Mouse (Mus musculus) 416B (cell line): ENCODE measurements around the gene Rybp.
A peak's percentile ranks its signal among the peaks of the same experiment; 100 is the strongest.

Source experiments
- DNase-seq: peaks from one replicate; pipeline ENCODE4 v3.0.0; 2011; ENCODE audit warnings: low read depth

Rybp gene

GRCm38 (mm10) chr6:100287334-100288015 lies at the start of gene Rybp:
Gene Rybp, minus strand, starts transcription at chr6:100287485.
- DNase-seq = peak; percentile 88

GRCm38 (mm10) chr6:100336591-100337148 lies 49.4 kb upstream of the Rybp start:
- no peak for DNase-seq

- DNase-seq = peak; percentile 23
Measured at GRCm38 (mm10) chr6:100335506-100336144, 48.3 kb upstream of the Rybp start.

- no peak for DNase-seq
Measured at GRCm38 (mm10) chr6:100333745-100334144, 46.5 kb upstream of the Rybp start.

- no peak for DNase-seq
Measured at GRCm38 (mm10) chr6:100332479-100332878, 45.2 kb upstream of the Rybp start.

- peak; percentile 79 for DNase-seq
Measured at GRCm38 (mm10) chr6:100331582-100331981, 44.3 kb upstream of the Rybp start.

- peak; percentile 32 for DNase-seq
Measured at GRCm38 (mm10) chr6:100331055-100331454, 43.8 kb upstream of the Rybp start.

GRCm38 (mm10) chr6:100329542-100329941 lies 42.3 kb upstream of the Rybp start:
- no peak for DNase-seq

- DNase-seq = peak; percentile 46
Measured at GRCm38 (mm10) chr6:100327050-100327449, 39.8 kb upstream of the Rybp start.

- peak; percentile 67 for DNase-seq
Measured at GRCm38 (mm10) chr6:100323756-100324430, 36.6 kb upstream of the Rybp start.

GRCm38 (mm10) chr6:100322561-100322960 lies 35.3 kb upstream of the Rybp start:
- no peak for DNase-seq

- no peak for DNase-seq
Measured at GRCm38 (mm10) chr6:100322145-100322544, 34.9 kb upstream of the Rybp start.

GRCm38 (mm10) chr6:100314201-100314600 lies 26.9 kb upstream of the Rybp start:
- DNase-seq = peak; percentile 87

- DNase-seq = peak; percentile 78
Measured at GRCm38 (mm10) chr6:100311167-100311566, 23.9 kb upstream of the Rybp start.

GRCm38 (mm10) chr6:100304831-100305230 lies 17.5 kb upstream of the Rybp start:
- DNase-seq = no peak

GRCm38 (mm10) chr6:100301410-100302108 lies 14.3 kb upstream of the Rybp start:
- DNase-seq = no peak

GRCm38 (mm10) chr6:100300831-100301230 lies 13.5 kb upstream of the Rybp start:
- DNase-seq = no peak

- DNase-seq = peak; percentile 62
Measured at GRCm38 (mm10) chr6:100298945-100299344, 11.7 kb upstream of the Rybp start.

GRCm38 (mm10) chr6:100297536-100297935 lies 10.3 kb upstream of the Rybp start:
- no peak for DNase-seq

- no peak for DNase-seq
Measured at GRCm38 (mm10) chr6:100292411-100292810, 5.1 kb upstream of the Rybp start.

- no peak for DNase-seq
Measured at GRCm38 (mm10) chr6:100289058-100289457, 1.8 kb upstream of the Rybp start.

- DNase-seq = no peak
Measured at GRCm38 (mm10) chr6:100288730-100289035, 1.4 kb upstream of the Rybp start.
